8 mouse cellular contexts compared by ENCODE assay signal in genomic region chr5:118108124-118108793, GRCm38 (mm10). TPM values are rescaled to one million over a fixed set of nuclear protein-coding genes. Genes with fewer than 3 reads are reported as not detected.
DNase-seq lines count a peak whose midpoint lies in the region.

No protein-coding gene starts in this region.

- peak; percentile 65 for DNase-seq in gastrocnemius, postnatal 14 days
- no peak for DNase-seq in gastrocnemius, adult 8-10 months (ENCODE audit: low spot score in 2 of 2)
- DNase-seq in brain, adult 2 months (ENCODE audit: low read depth, low spot score) = peak; percentile 96
- peak; percentile 52 to 54 for DNase-seq in heart, postnatal 10 days
- DNase-seq in left cerebral cortex, postnatal 4 days = peak; percentile 96
- DNase-seq in thymus, postnatal 0 days (ENCODE audit: low spot score) = no peak
- DNase-seq in spleen, postnatal 4 days (ENCODE audit: low spot score in 2 of 2) = no peak
- DNase-seq in spleen, adult 12 weeks (ENCODE audit: low spot score) = no peak

- intact Hi-C loops in gastrocnemius, postnatal 14 days (cut with DNase I; ENCODE audit: low total_unique reads) = no loop called here
- intact Hi-C loops in heart, postnatal 10 days (cut with DNase I) = no loop called here
- intact Hi-C loops in left cerebral cortex, postnatal 4 days (cut with DNase I) = no loop called here

RNA-seq across cellular contexts. Expression of gene Fbxw8, which starts 47.0 kb away (rescaled TPM):
- 10 to 100 TPM; 24.0 to 27.1 TPM for total RNA-seq in gastrocnemius, postnatal 14 days (2021)
- total RNA-seq in gastrocnemius, adult 8-10 months (2022) = 10 to 100 TPM; 17.7 to 23.7 (median 19.0) TPM
- 10 to 100 TPM; 50.1 to 58.1 TPM for total RNA-seq in heart, postnatal 10 days (2021)
- total RNA-seq in left cerebral cortex, postnatal 4 days (2021) = 10 to 100 TPM; 45.6 to 45.8 TPM
- polyA plus RNA-seq in thymus, postnatal 0 days (2015; fragmentation: Nextera tagmentation; extraction: Ambion mirVana) = 8.1 TPM in 2 replicates

RNA-seq across cellular contexts. Expression of gene Hrk, which starts 56.2 kb away (rescaled TPM):
- under 1 TPM; 0.09 to 0.25 TPM for total RNA-seq in gastrocnemius, postnatal 14 days (2021)
- under 1 TPM in 3 of 4 experiments, not detected in 1; 0.05 to 0.16 (median 0.11) TPM for total RNA-seq in gastrocnemius, adult 8-10 months (2022)
- under 1 TPM; 0.30 to 0.38 TPM for total RNA-seq in heart, postnatal 10 days (2021)
- total RNA-seq in left cerebral cortex, postnatal 4 days (2021) = 10 to 100 TPM; 15.8 to 20.7 TPM
- 0.08 and 0.10 TPM in 2 replicates for polyA plus RNA-seq in thymus, postnatal 0 days (2015; fragmentation: Nextera tagmentation; extraction: Ambion mirVana)

Comparison
In these comparisons a context has a peak if more than half of its experiments do, and no peak if none do; other contexts are left out.
1. DNase-seq: peak in gastrocnemius, postnatal 14 days (single experiment), brain, adult 2 months (single experiment), heart, postnatal 10 days (2 of 2) and left cerebral cortex, postnatal 4 days (single experiment); none in gastrocnemius, adult 8-10 months (0 of 2), thymus, postnatal 0 days (single experiment), spleen, postnatal 4 days (0 of 2) and spleen, adult 12 weeks (single experiment).
2. RNA of gene Hrk, which starts 56.2 kb away (total RNA-seq): 15.8 to 20.7 TPM in left cerebral cortex, postnatal 4 days; 0.30 to 0.38 TPM in heart, postnatal 10 days, 0.09 to 0.25 TPM in gastrocnemius, postnatal 14 days and 0.05 to 0.16 TPM in gastrocnemius, adult 8-10 months; every median in the first group is over 10 times any median in the second.